Mouse (Mus musculus) heart, adult 9 months (tissue): Measurements from ENCODE around the gene Tecpr2.
"Not testable (repeated sequence)": the region's sequence is repeated elsewhere in the genome, so short reads cannot be mapped to it uniquely, and the experiment has no call there.

Experiments
- DNase-seq, 2 experiments: peaks; one replicate each; pipeline ENCODE4 v3.0.0; 2022; ENCODE audit warnings: low spot score in 2 of 2

The Tecpr2 gene

DNA sequence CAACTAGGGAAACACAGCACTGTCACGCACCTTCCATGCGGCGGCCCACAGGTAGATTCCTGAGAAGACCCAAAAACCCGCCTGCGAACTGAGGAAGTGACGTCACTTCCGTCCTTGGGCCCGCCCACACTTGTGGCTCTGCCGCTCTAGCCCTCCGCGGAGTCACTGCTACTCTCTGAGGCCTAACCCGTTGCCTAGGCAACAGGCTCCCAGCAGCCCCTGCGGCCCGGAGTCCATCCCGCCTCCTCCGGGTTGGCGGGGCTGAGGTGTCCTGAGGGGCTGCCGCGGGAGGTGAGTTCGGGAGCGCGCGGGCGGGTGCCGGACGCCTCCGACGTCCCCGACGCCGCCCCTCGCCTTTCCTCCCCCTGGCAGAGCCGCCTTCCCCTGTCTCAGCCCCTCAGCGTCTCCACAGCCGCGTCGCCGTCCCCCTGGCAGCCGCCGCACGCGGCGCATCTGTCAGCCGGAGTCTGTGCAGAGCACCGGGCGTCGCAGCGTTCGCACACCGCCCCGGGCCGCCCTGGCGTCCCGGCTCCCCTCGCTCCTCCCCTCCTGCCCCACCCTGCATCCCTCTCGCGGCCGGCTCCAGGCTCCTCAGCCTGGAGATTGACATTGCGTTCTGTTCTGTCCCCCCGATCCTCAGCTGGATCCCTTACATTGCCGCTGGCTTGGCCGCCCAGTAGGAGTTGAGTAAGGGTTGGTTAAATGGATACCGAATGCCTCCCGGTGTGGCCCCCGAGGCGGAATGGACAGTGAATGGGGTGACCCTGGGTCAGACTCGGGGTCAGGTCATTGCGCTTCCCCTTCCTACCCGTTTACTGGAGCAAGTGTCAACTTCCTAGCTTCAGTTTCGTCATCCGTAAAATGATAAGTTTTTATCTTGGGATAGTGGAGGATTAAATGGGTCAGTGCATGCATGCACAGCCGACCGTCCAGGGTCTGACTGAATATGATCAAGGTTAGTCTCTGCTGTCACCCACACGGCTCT lies at the start of gene Tecpr2, which contains the start of gene Cinp:
TSS of gene Tecpr2 (plus strand) at position 229 of the 985 bp plus-strand sequence.
TSS of gene Cinp (minus strand) at position 110 of the 985 bp plus-strand sequence.
- DNase-seq = peak; percentile 97 to 98

DNA sequence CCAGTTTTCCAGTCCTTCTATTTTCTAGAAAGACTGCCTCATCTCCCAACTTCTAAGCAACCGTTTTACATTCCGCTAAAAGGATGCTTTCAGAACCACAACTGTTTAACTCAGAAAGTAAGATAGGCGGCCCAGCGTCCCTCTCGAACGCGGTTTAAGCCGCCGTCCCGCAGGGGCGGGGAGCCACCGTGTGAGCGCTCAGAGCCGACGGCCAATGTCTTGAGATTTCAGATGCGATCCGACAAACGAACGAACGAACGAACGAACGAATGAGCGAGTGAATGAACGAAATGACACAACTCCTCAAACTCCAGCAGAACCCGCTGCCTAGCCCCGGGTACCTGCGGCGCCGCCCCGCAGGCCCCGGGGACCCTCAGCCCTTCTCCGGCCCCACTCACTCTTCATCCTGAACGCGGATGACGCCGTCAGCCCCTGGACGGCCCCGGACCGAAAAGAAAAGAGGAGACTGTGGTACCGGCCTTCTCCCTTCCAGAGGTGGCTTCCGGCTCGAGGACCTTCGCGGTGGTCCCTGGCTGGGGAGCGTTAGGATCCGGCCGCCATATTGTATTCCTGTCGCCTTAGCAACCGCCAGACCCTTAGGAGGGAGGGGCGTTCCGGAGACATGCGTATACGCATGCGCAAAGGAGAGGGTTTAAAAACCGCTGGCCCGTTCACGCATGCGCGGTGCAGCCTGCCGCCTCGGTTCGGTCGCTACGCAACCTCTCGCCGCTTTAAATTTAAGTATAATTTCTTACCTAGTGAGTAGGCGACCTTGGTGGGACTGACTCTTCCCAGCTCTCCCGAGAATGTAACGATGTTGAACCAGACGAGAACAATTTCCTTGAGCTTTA lies 48.5 kb upstream of the Tecpr2 start, which contains the start of gene Mok:
TSS of gene Mok (minus strand) at position 592 of the 851 bp plus-strand sequence.
- peak; percentile 96 to 97 for DNase-seq

DNA sequence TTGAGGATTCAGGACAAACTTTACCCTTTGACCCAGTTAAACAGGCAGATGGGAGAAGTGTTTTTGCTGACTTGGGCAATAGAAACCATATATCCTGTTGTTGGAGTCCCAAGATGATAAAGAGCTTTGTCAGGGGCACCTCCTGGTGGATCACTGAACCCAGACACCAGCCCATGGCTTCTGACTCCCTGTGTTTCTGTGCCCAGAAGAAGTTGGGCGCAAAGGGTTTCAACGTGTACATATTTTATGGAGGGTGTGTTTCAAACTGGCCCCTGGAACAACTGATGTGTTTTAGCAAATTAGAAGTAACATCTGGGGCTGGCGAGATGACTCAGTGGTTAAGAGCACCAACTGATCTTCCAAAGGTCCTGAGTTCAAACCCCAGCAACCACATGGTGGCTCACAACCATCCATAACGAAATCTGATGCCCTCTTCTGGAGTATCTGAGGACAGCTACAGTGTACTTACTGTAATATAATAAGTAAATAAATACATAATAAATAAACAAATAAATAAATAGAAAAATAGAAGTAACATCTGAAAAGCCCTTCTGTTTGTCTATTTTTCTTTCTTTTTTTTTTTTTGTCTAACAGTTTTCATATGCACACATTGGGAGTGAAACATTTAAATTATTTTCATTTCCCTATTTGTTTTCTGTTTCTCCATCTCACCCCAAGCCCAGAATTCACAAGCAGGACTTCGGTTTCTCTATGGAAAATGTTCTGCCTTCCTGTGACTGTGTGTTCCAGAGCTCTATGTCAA lies 47.2 kb upstream of the Tecpr2 start:
- DNase-seq = no peak

DNA sequence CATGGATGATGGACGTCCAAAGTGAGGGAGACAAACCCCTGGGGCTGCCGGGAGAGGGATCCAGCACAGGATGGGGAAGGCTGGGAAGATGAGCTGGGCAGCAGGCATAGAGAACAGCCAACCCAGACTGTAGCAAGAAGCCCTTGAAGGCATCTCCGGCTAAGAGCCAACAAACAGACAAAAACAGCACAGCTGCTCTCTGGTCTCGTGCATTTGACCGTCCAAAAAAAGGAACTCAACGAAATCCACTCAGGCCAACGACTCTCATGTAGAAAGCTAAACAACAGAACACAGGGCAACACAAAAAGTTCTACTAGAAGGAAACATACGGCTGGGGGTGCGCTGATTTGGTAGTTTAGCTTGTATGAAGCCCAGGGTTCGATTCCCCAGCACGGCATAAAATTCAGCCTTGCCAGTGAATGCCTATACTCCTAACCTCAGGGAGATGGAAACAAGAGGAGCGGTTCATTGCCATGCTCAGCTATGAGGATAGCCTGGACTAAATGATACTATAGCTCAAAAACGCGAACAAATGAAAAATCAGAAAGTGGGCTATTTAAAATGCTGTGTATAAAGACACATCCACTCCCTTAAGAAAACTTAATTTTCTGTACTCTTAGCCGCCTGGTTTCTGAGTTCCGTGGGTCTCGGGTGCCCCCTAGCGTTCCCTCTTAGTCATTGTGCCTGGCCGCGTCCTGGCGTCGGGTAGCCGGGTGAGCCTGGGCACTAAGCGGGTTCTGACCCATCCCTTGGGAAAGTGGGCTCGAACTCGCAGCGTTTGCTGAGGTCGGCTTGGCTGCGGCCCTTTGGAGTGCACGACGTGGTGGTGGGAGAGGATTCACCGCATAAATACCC lies 45.6 kb upstream of the Tecpr2 start:
- peak; percentile 83 to 88 for DNase-seq

DNA sequence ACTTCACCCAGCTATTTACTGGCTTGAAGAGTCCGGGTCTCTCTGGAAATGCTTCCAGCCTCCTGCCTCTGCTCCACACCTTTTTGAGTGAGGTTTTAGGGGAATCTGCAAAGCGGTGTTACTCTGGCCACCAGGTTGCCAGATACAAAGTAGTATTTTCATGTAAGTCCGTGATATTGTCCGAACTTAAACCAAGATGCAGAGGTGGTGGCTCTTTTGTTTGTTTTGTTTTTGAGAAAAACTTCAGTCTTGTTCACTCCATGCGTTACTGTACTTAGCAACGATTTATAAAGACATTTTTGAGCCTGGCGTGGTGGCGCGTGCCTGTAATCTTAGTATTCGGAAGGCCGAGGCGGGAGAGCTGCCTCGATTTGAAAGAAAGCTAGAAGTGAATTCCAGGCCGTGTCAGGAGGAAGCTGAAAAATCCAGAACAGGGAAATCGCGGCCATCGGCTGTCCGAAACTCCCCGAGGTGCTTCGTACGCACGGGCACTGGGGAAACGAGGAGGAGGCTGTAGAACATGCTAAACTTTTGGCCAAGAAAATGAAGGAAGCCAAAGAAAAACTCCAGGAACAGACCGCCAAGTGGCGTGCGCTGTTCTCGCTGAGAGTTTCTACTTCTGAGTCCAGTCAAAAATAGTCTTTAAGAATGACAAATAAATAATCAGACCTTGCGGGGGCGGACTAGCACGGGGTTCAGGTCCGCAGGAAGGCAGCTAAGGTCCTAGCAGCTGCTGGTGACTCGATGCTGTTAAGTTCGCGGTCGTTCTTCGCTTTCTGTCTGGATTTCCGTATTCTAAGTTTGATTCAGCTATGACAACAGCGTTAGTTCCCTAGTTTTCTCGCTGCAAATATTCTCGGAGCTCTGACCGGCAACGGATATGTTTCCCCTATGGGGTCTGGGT lies 44.6 kb upstream of the Tecpr2 start:
- peak in 1 of 2 experiments; percentile 28 for DNase-seq

DNA sequence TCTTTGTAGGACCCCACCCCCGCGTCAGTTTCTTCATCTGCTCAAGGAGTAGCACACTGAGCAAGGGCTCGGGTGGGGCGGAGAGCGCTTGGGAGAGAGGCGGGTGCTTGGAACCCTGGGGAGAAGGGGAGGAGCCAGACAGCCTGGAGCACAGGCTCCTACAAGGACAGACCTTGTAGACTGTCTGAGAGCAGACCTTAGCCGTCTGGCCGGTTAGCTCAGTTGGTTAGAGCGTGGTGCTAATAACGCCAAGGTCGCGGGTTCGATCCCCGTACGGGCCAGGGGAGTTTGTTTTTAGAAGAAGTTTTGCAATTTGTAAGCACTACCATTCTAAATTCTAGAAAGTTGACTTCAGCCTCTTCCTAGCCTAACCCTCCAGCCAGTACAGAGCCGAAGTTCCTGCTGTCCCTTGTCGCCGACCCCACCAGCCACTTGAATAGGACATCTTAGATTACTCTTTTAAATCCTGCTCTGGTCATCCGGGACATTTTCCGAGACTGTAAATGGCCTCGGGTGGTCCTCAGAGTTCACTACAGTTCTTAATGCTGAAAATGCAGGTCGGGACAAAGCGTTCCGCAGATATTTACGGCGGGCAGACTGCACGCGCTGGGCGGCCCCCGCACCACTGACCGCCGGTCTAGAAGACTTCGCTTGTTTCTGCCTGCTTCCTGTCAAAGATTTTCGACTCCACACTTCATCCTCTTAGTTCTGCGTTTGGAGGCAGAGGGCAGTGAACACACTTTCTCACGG lies 43.8 kb upstream of the Tecpr2 start:
- peak; percentile 91 to 95 for DNase-seq

DNA sequence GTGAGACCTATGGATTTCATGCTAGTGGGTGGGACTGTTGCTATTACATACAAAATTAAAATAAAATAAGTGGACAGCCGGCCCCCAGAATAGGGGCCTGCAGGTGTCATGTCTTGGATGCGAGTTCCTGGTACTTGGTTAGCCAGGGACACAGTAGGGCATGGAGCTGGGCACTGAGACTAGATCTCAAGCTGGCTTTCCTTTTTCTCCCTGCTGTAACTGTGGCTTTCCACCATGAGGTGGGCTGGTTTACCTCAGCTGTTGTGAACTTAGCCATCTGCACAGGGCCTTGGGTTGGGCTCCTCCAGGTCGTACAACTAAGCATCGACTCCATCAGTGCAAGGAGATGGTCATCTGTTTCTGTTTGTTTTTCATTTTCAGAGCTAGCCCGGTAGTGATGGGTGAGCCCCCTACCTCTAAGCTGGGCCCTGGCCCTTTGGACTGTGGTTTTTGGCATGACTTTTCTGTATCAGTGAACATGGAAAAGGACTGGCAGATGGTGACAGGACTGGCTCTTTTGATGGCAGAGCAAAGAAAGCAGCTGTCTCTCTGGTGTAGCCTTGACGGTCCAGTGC lies 42.8 kb upstream of the Tecpr2 start:
- DNase-seq = no peak

DNA sequence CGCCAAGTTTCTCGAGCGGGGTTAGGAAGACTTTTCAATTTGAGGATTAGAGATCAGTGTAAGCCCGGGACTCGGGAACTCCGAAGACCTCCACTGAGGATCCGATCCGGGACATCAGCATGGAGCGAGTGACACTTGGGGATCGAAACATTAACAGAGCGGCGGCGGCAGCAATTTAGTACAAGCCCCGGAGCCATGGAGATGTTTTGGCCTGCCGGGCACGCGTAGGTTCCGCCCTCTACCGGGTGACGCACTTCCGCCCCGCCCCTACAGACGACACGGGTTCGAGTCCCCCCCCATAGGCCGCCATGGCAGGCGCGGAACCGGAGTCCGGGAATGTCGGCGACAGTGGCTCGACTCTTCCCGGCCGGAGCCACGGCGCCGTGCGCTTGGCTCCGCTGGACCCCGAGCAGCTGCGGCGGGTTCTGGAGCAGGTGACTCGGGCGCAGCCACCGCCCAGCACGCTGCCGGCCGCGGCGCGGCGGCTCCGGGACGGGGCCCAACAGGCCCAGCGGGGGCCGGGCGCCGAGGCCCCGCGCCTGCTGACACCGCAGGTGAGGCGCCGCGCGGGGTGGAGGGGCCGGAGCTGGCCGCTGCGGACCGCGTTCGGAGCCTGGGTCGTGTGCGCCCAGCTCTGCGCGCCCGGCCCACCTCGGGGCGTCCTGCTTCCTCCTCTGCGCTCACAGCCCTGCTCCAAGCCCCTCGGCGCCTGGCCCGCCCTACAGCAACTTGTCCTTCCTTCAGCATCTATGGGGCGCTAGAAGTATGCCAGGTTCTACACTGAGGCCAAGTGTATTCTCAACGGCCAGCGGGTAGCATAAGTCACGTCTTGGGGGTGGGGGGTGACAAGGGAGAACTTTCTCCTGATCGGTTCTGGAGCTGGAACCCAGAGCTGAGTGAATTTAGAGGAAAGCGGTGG lies 38.8 kb upstream of the Tecpr2 start, which contains the start of gene Zfp839:
TSS of gene Zfp839 (plus strand) at position 244 of the 919 bp plus-strand sequence.
- peak; percentile 85 to 86 for DNase-seq

DNA sequence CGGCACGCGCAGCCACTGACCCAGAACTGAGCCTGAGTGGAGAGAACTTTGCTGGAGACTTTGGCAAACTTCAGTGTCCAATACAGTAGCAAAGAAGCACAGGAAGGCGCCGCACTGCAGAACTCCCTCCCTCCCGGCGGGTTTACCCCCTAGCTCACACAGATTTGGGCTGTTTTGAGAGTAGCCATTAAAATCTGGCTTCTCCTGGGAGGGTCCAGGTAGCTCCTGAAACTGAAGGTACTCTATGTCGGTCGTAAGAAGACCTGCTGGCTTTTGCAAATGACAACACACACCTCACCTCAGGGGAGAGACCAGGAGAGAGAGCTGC lies 38.2 kb upstream of the Tecpr2 start:
- no peak for DNase-seq

DNA sequence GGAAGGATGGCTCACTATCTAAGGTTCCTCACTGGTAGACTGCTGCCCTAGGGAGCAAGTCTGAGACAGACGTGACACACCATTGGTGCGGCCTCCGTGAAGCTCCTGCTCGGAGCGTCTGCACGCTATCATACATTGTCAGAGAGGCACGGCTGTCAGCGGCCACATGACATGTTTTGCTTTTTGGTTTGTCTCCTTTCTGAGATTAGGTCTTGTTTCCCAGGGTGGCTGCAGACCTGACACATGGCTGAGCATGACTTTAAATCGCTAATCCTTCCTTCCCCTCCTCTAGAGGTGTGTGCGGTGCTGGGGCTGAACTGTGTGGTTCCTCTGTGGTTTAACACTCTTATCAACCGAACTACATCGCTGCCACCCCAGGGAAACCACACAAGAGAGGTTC lies 37.6 kb upstream of the Tecpr2 start:
- no peak for DNase-seq

DNA sequence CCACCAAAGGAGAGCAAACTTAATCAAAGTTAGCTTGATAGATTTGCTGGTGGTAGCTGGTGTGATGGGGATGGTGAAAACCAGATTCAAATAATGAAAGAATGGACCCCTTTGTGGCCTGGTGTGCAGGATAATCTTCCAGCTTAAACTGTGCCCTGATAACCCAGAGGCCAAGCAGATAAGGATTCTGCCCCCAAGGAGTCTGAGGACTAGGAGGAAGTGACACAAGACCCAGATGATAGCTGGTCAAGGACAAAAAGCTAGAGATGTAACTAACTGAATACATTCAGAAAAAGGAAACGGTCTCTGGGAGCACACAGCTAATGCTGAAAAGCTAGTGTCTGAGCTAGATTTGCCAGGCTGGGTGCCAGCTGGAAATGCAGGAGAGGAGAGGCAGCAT lies 37.1 kb upstream of the Tecpr2 start:
- DNase-seq = no peak

DNA sequence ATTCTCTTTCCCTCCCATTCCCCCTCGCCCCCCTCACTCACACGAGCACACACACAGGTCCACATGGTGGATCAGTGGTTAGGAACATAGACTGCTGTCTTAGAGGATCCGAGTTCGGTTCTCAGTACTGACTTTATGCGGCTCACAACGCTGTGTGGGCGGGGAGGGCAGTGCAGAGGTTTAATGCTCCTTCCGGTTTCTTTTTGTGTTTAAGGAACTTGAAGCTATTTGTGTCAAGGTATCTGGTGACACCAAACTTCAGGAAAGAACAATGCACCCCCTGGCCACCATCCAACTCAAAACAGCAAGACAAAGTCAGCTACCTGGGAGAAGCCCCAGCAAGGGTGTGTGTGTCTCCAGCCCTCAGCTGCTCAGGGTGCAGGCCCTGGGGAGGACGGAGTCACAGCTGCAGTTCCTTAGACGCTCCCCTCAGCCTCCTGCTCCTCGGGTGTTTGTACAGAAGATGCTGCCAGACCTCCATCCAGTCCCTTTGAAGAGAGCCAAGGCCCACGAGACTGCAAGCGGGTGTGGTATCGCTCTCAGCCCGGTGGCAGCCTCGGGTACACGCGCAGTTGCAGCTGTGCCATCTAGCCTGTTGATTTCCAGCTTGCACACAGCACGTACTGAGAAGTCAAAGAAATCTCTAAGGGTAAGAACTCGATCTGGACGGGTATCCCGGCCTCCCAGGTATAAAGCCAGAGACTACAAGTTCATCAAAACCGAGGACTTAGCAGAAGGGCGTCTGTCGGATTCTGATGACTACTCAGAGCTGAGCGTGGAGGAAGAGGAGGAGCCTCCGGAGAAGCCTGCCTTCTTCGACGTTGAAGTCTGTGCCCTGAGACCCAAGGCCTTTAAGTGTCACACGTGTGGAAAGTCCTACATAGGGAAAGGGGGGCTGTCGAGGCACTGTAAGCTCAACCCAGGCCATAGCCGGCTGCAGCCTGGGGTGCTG lies 34.0 kb upstream of the Tecpr2 start:
- no peak for DNase-seq

DNA sequence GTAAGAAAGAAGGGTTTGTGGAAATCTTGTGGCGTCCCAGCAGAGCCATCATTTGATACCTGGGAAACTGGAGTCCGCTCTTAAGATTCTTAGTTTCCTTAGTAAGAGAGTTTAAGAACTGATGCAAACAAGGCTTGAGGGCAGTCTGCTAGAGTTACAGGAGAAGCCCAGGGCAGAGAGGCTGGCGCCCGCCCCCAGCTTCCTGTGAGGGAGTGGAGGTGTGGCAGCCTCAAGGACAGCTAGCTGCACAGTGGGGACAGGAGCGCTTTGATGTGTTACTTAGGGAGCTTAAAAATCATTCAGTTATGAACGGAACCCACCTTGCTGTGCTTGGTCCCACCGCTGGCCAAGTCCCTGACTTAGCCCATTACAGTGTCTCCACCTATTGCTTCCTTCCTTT lies 31.9 kb upstream of the Tecpr2 start:
- no peak for DNase-seq

DNA sequence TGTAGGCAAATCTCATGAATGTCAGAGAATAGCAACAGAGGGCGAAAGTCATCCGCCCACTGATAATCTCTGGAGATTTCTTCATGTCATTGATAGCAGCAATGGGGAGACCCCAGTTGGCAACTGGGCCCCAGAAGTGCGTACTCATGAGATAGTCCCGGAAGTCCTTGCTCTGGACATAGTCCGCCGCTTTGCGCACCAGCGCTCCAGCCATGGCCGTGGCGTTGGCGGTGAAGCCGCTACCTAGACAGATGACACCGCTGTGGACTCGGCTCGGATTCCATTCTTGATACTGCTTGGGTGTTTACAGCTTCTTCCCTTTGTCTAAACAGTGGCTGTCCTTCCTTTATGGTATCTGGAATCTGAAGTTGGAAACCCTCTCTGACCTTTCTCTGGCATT lies 30.4 kb upstream of the Tecpr2 start:
- DNase-seq = not testable (repeated sequence)

DNA sequence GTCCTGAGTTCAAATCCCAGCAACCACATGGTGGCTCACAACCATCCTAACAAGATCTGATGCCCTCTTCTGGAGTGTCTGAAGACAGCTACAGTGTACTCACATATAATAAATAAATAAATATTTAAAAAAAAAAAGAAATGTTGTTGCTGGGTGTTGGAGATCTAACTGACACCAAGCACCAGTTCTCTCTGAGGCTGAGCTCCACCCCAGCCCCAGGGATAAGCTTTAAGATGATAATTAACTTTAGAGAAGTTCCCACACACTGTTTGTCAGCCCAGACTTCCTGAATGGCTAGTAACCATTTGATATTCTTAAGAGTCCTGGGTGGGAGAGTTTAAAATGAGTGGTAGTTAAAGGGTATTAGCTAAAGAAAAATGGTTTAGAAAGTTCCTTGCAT lies 28.8 kb upstream of the Tecpr2 start:
- no peak for DNase-seq

DNA sequence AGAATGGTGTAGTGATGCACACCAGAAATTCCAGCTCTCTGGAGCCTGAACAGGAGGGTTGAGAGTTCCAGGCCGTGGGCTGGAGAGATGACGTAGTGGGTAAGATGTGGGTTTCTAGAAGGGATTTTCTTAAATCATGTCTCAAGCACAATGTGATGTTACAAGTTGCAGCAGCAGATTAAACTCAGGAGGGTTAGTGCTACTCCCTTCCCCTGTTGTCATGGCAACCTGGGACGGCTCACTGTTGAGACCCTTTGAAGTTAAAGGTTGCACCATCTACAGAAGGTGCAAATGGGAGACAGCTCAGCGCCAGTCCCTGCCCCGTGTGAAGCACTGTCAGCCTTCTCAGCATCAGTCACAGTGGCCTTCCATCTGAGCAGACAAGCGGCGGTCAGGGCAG lies 27.8 kb upstream of the Tecpr2 start:
- DNase-seq = no peak
